Mouse (Mus musculus) brain, embryonic 14.5 days (tissue): ENCODE results near the gene Grid2. TPM values are rescaled to one million over a fixed set of nuclear protein-coding genes. Genes with fewer than 3 reads are reported as not detected.

Experiments used
- DNase-seq: peaks from one replicate; pipeline ENCODE4 v3.0.0-alpha.2; 2011; ENCODE audit warnings: low read depth
- CTCF ChIP-seq: fragments of 200-500 bp; IDR thresholded peaks from 2 replicates; pipeline ENCODE4 v1.5.1; 2012; ENCODE audit warnings: inconsistent platforms, mild to moderate bottlenecking, moderate library complexity, borderline replicate concordance; ENCODE audit not compliant: insufficient read depth, insufficient read length; ENCODE audit errors: extremely low read depth
- POLR2A ChIP-seq: fragments of 200-500 bp; IDR thresholded peaks from 2 replicates; pipeline ENCODE4 v1.6.1; 2012; ENCODE audit warnings: mild to moderate bottlenecking, inconsistent platforms, borderline replicate concordance; ENCODE audit not compliant: poor library complexity, insufficient read depth, insufficient read length, severe bottlenecking; ENCODE audit errors: extremely low read depth
- polyA plus RNA-seq: library from polyadenylated mRNA; depleted of rRNA; stranded (reverse); fragments of >200 nt; gene quantifications from 2 replicates; pipeline ENCODE4 v1.2.3, GENCODE M21; 2012

Gene Grid2
- polyA plus RNA-seq, 1 experiment = 12.3 TPM

DNA sequence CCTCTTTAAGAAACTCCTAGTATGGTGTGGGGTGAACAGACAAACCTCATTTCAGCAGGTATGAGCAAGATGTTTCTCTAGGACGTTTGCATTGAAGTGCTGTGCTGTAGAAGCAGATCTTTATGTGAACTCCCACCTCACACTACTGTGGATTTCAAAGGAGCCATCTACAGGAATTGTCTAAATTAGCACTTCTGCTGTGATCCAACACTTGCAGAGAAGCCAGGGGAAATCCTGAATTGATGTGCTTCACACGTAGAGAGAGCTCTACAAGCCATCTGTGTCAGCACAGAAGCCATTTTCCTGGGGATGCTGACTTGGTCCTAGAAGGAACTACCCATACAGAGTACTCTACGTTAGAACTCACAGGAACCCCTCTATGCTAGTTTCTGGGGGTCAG, 430.0 kb downstream of the Grid2 start:
- TF ChIP-seq CTCF = no peak
- no peak for TF ChIP-seq POLR2A
- peak; percentile 5 for DNase-seq

DNA sequence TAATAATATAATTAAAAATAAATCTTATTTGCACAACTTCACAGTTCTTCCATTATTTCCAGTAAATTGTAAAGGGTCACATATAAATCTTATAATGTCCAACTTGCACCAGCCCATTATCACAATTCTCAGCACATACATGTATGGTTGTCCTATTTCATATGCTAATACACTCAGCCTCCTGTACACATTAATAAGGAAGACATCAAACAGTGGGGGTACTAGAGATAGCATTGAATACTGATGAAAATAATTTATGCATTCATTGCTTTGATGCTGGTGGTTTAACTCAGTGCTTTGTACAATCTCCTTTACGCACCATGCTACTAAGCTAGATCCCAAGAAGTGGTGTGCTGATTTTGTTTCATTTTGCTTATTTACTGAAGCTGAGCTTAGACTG, 446.0 kb downstream of the Grid2 start:
- TF ChIP-seq POLR2A (no peak), CTCF (no peak)
- DNase-seq = peak; percentile 30

DNA sequence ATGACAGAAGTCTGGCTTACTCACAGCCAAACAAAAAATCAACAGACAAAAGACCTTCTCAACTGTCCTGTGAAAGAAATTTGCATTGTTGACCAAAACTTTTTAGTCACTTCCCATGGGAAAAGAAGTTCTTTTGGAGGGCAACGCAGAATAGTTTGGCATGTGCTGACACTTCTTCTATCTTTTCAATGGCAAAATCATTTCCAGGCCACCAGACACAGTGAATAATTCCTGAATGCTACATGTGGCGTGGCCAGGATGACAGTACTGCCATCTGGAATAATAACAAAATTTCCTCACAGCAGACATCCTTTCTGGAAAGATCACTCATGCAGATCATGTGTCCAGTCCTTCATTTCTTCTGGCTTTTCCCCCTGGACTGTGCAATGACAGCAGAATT, 478.1 kb downstream of the Grid2 start:
- DNase-seq = peak; percentile 61
- no peak for TF ChIP-seq POLR2A
- TF ChIP-seq CTCF = no peak

- DNase-seq = peak; percentile 26
- no peak for TF ChIP-seq POLR2A
- TF ChIP-seq CTCF = no peak
Observed at GRCm38 (mm10) chr6:63762535-63762934, 506.9 kb downstream of the Grid2 start.

DNA sequence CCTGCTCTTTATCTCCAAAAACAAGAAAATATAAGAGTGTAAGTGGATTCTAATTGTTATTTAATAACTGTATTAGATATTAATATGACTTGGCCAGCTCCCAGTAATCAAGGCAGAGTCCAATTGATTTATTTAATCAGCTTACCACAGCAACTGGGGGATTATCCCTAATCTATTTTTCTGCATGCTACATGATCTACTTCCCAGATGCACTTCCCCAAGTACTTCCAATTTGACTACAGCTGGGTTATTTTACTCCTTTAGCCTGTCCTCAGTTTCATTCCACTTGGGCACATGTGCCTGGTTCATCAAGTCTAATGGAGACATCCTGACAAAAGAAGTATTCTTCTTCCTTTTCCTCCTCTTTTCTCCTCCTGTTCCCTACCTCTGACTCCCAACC, 539.0 kb downstream of the Grid2 start:
- no peak for TF ChIP-seq CTCF
- peak; percentile 9 for DNase-seq

GRCm38 (mm10) chr6:63820236-63820635, 564.6 kb downstream of the Grid2 start:
- DNase-seq = peak; percentile 17
- TF ChIP-seq POLR2A (no peak), CTCF (no peak)

DNA sequence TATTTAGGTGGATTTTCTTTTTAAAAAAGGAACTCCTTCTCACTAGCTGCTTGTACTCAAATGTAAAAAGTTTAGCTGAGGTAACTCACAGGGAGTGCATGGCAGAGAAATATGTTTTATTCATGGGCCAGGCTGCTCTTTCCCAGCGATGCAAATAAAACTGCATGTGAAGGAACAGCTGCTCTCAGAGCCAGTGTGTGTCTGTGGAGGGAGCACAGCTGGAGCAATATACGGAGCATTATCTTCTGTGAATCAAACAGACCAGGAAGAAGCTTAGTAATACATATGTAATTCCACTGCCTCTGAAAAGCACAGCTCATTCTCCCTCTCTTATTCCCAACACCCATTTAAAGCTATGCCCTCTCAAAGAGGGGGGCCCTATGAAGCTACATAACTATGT, 607.0 kb downstream of the Grid2 start:
- no peak for TF ChIP-seq CTCF
- no peak for TF ChIP-seq POLR2A
- peak; percentile 83 for DNase-seq

DNA sequence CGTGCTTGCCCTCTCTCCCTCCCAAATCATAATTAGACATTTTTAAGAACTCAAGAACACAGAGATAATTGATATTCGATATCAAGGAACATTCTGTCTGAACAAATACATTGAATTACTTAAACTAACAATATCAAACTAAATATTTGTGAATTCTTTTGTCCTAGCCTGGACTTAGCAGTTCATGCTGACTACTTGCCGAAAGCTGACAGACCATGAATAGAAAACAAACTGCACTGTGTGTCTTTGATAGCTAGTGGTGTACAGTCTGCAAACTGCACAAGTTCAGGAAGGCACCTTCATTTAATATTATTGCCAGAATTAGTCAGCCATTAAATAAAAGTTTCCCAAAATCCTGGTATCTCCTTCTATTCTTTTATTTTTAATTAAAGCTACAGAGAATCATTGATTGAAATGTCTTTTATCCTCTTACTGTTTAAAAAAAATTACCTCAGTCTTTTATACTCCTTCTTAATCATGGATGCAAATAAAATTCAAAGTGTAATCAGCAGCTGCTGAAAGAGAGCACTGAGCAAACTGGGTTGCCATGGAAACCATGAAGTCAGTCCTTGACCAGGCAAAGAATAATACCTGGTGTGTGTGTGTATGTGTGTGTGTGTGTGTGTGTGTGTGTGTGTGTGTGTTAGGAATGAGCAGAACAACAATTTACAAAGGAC, 621.5 kb downstream of the Grid2 start:
- TF ChIP-seq CTCF (no peak), POLR2A (no peak)
- DNase-seq = peak; percentile 90

DNA sequence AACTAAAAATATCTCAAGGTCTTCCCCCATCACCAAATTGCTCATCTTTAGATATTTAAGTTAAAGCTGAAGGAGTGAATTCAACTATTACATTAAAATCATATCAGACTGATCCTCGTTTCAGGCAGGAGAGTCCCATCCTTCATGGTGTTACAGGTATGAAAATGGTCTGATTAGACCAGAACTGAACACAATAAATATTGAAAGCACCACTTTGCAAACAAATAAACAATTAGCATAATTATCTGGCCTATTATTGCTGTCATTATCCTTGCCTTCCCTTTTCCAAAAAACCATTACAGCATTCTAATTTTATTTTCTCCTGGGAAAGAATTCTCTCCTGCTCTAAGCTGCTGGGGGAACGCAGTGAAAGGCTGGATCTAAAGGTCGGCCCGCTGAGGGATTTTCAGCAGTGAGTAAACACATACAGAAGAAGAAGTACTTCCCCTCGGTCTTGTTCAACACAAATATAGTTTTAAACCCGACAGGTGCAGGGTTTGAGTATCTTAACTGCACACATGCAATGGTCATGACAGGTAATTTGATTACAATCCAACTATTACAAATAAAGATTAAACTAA, 622.2 kb downstream of the Grid2 start:
- peak; percentile 62 for DNase-seq
- TF ChIP-seq POLR2A = no peak
- no peak for TF ChIP-seq CTCF

DNA sequence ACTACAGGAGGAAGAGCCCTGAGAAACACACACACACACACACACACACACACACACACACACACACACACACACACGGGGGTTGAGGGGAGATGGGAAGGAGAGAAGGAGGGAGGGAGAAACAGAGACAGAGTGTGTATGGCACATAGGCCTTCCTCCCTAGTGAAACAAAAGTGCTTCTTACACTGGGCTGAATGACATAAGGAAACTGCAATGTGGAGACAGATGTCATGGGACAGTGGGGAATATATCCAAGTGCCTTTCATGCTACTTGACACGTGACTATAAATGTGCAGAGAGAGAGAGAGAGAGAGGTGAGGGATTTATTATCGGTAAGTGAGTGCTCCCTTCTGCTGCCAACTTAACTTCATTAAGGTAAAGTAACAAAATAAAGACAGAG, 639.0 kb downstream of the Grid2 start:
- peak; percentile 71 for DNase-seq

GRCm38 (mm10) chr6:63898171-63898570, 642.5 kb downstream of the Grid2 start:
- no peak for TF ChIP-seq CTCF
- TF ChIP-seq POLR2A = no peak
- no peak for DNase-seq

More for the DNA sequence above, 639.0 kb downstream of the Grid2 start:
- TF ChIP-seq CTCF (no peak), POLR2A (no peak)

GRCm38 (mm10) chr6:63917035-63917570, 661.4 kb downstream of the Grid2 start:
- no peak for TF ChIP-seq POLR2A
- no peak for TF ChIP-seq CTCF
- DNase-seq = peak; percentile 72
